Mouse (Mus musculus) liver, embryonic 15.5 days (tissue): ENCODE data around the gene Mettl5. TPM values are rescaled to one million over a fixed set of nuclear protein-coding genes. Genes with fewer than 3 reads are reported as not detected.
"Not testable (repeated sequence)": the region's sequence is repeated elsewhere in the genome, so short reads cannot be mapped to it uniquely, and the experiment has no call there.

Experiments
- ATAC-seq: fragments of 200-750 bp; cut with Nextera tagmentation; 2 replicates; pipeline ENCODE4 v1.8.0; 2017; ENCODE audit warnings: moderate number of reproducible peaks, mild to moderate bottlenecking, moderate library complexity; ENCODE audit not compliant: insufficient read depth
- H3K27ac ChIP-seq: fragments of 300-500 bp; sonication (generic); replicated peaks from 2 replicates; pipeline ENCODE4 v1.5.1; 2015; ENCODE audit warnings: mild to moderate bottlenecking, inconsistent platforms
- H3K27me3 ChIP-seq: fragments of 300-500 bp; sonication (generic); 2 replicates; pipeline ENCODE4 v1.6.1; 2015; ENCODE audit warnings: mild to moderate bottlenecking, inconsistent platforms
- H3K36me3 ChIP-seq: fragments of 300-500 bp; sonication (generic); replicated peaks from 2 replicates; pipeline ENCODE4 v1.6.1; 2015; ENCODE audit warnings: moderate library complexity, mild to moderate bottlenecking, inconsistent platforms
- H3K4me1 ChIP-seq: fragments of 300-500 bp; sonication (generic); replicated peaks from 2 replicates; pipeline ENCODE4 v1.6.1; 2015; ENCODE audit warnings: inconsistent platforms
- H3K4me2 ChIP-seq: fragments of 300-500 bp; sonication (generic); 2 replicates; pipeline ENCODE4 v1.6.1; 2015; ENCODE audit warnings: moderate library complexity, mild to moderate bottlenecking, inconsistent platforms
- H3K4me3 ChIP-seq: fragments of 300-500 bp; sonication (generic); replicated peaks from 2 replicates; pipeline ENCODE4 v1.5.1; 2015; ENCODE audit warnings: mild to moderate bottlenecking, inconsistent platforms
- H3K9ac ChIP-seq: fragments of 300-500 bp; sonication (generic); 2 replicates; pipeline ENCODE4 v1.6.1; 2015; ENCODE audit warnings: moderate library complexity, mild to moderate bottlenecking, inconsistent platforms
- H3K9me3 ChIP-seq: fragments of 300-500 bp; sonication (generic); replicated peaks from 2 replicates; pipeline ENCODE4 v1.6.1; 2016; ENCODE audit warnings: inconsistent platforms
- WGBS: fragments of 180-500 bp; shearing (Covaris S2); methylation state at CpG from one replicate; pipeline ENCODE4 v1.1.7; 2015; ENCODE audit warnings: mixed read lengths; ENCODE audit not compliant: insufficient replicate concordance; 5-methylcytosine and 5-hydroxymethylcytosine counted together
- polyA plus RNA-seq: library from polyadenylated mRNA; unstranded; fragments of >200 nt; fragmentation: Nextera tagmentation; extraction: Ambion mirVana; gene quantifications from 2 replicates; pipeline ENCODE4 v1.2.1, GENCODE M21; 2015

Gene Mettl5
- polyA plus RNA-seq = 24.1 and 29.1 TPM in 2 replicates

DNA sequence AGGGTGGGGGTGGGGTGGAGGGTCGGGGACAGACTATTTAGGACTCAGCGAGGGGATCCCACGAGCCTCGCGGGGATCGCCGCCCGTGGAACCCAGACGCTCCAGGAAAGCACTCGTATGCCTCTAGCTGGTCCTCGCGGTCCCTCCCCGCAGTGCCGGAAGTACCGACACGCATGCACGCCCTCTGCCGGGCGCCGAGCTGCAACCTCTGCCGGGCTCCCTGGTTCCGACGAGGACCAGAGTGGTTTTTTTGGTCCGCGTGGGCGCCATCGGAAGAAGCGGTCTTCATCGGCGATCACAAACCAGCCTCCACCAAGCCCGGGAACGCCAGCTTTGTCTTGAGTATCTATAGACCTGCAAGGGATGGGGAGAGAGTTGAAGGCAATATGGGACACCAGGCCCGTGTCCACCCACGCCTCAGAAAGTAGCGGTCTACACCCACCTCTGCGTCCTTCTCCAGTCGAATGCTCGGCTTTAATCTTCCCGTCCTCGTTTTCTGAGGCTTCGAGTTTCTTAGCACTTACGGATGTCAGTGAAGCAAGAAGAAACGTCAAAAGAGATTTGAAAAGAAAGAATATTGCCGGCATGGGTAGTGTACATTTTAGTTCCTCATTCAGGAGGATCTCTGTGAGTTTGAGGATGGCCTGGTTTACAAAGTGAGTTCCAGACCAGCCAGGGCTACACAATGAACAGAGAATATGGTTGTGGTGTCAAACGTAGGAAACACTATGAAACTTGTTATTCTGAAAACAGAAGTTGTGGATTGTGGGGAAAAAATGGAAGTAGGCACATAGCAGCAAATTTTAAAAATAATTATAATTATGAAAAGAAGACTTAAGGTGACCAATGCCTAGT lies at the start of gene Mettl5:
Gene Mettl5, minus strand, starts transcription at position 165 of the 855 bp plus-strand sequence.
- Histone ChIP-seq H3K4me2 (peak within 1 kb of the TSS; percentile 78), H3K4me3 (peak within 1 kb of the TSS; percentile 82), H3K9me3 (no peaks in the 10 kb centered on the region), H3K4me1 (peaks cover 20% of the 10 kb centered on the region), H3K27me3 (no peaks in the 10 kb centered on the region), H3K36me3 (0 out of 2 replicates have a peak, but pooled peaks cover 3% of the 10 kb centered on the region), H3K27ac (peak within 1 kb of the TSS; percentile 76), H3K9ac (peak within 1 kb of the TSS; percentile 93)
- under 1% methylated on average over 45 of the region's 45 CpGs for whole genome bisulfite sequencing
- ATAC-seq = peak; percentile 98

- no peaks in the 10 kb centered on the region for H3K9me3 ChIP-seq
- peaks cover 34% of the 10 kb centered on the region for H3K36me3 ChIP-seq
- H3K27me3 ChIP-seq = no peaks in the 10 kb centered on the region
- no peak overlapping the region for H3K4me3 ChIP-seq
- peaks cover 12% of the 10 kb centered on the region for H3K4me1 ChIP-seq
- no peak overlapping the region for H3K9ac ChIP-seq
- H3K27ac ChIP-seq = no peak overlapping the region
- H3K4me2 ChIP-seq = peak overlapping the region; percentile 23
- WGBS = 19% methylated on average over 3 of the region's 3 CpGs
- peak; percentile 94 for ATAC-seq
These were observed 39.5 kb upstream of the Mettl5 start for GRCm38 (mm10) chr2:69924943-69925342.

GRCm38 (mm10) chr2:69917301-69917700 lies 31.9 kb upstream of the Mettl5 start:
- peaks cover 29% of the 10 kb centered on the region for H3K36me3 ChIP-seq
- no peak overlapping the region for H3K9ac ChIP-seq

DNA sequence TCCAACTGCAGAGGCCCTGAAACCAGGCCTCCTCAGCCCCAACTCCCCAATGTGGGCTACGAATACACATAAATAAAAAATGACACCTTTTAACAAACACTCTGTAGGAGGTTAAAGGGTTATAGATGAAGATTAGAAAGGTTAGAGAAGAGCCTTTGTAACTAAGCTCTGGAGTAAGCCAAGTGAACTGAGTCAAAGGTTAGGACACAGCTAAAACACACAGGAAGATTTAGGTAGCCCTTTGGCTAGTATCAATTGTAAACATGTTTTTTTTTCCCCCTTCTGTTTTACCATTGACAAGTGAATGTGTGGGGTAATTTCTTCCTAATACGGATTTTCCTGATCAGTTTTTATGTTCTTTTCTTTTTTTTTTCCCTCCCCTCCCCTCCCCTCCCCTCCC lies 27.4 kb upstream of the Mettl5 start:
- Histone ChIP-seq H3K27me3 (no peaks in the 10 kb centered on the region), H3K4me2 (no peak overlapping the region), H3K9me3 (no peaks in the 10 kb centered on the region), H3K36me3 (peaks cover 19% of the 10 kb centered on the region), H3K27ac (no peak overlapping the region), H3K4me3 (no peak overlapping the region), H3K4me1 (no peaks in the 10 kb centered on the region), H3K9ac (no peak overlapping the region)
- WGBS = 59% methylated on average over 2 of the region's 2 CpGs
- ATAC-seq = no peak

More at GRCm38 (mm10) chr2:69917301-69917700, 31.9 kb upstream of the Mettl5 start:
- no peaks in the 10 kb centered on the region for H3K4me1 ChIP-seq
- H3K27ac ChIP-seq = no peak overlapping the region
- no peak overlapping the region for H3K4me2 ChIP-seq
- H3K9me3 ChIP-seq = no peaks in the 10 kb centered on the region
- no peaks in the 10 kb centered on the region for H3K27me3 ChIP-seq
- no peak overlapping the region for H3K4me3 ChIP-seq
- WGBS = 75% methylated on average over 3 of the region's 3 CpGs
- ATAC-seq = no peak

GRCm38 (mm10) chr2:69907394-69907793 lies 22.0 kb upstream of the Mettl5 start:
- 75% methylated on average over 4 of the region's 4 CpGs for WGBS
- not testable (repeated sequence) for H3K9ac ChIP-seq, H3K4me3 ChIP-seq, H3K4me1 ChIP-seq, H3K27me3 ChIP-seq, H3K36me3 ChIP-seq, H3K4me2 ChIP-seq, ATAC-seq, H3K9me3 ChIP-seq, H3K27ac ChIP-seq

DNA sequence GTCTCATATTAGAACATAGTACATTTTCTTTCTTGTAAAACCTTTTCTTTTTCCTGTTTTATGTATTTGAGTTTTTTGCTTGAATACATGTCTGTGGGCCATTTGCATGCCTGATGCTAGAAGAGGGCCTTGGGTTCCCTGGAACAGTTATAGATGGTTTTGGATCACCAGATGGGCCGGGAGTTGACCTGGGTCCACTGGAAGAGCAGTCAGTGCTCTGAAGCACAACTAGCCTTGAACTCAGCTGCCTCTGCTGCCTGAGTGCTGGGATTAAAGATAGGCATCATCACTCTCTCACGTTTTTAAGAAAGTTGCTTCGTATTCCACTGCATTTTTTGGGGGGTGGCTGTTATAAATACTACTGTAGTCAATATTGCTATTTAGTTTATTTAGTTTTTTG lies 18.1 kb upstream of the Mettl5 start:
- 62% methylated on average over 3 of the region's 3 CpGs for whole genome bisulfite sequencing
- Histone ChIP-seq H3K4me2 (no peak overlapping the region), H3K4me1 (peaks cover 11% of the 10 kb centered on the region), H3K27me3 (no peaks in the 10 kb centered on the region), H3K9ac (no peak overlapping the region), H3K9me3 (no peaks in the 10 kb centered on the region), H3K36me3 (peaks cover 4% of the 10 kb centered on the region), H3K27ac (no peak overlapping the region), H3K4me3 (no peak overlapping the region)
- no peak for ATAC-seq

- Histone ChIP-seq H3K27me3 (no peaks in the 10 kb centered on the region), H3K9ac (peak overlapping the region; percentile 93), H3K4me3 (peak overlapping the region; percentile 81), H3K4me2 (peak overlapping the region; percentile 95), H3K36me3 (no peaks in the 10 kb centered on the region; the same call in 1 of the 2 replicates), H3K9me3 (no peaks in the 10 kb centered on the region), H3K27ac (peak overlapping the region; percentile 91), H3K4me1 (peaks cover 36% of the 10 kb centered on the region)
- ATAC-seq = peak; percentile 68
- WGBS = under 1% methylated on average over 55 of the region's 55 CpGs
These were observed 12.5 kb upstream of the Mettl5 start for GRCm38 (mm10) chr2:69897618-69898575.

GRCm38 (mm10) chr2:69897039-69897617 lies 11.7 kb upstream of the Mettl5 start, which contains the start of gene Ubr3:
TSS of gene Ubr3 (plus strand) at chr2:69897246.
- peaks cover 36% of the 10 kb centered on the region for H3K4me1 ChIP-seq
- no peaks in the 10 kb centered on the region for H3K27me3 ChIP-seq
- peak within 1 kb of the TSS; percentile 95 for H3K4me2 ChIP-seq
- H3K36me3 ChIP-seq = no peaks in the 10 kb centered on the region; the same call in 1 of the 2 replicates
- peak; percentile 96 for ATAC-seq
- H3K4me3 ChIP-seq = peak within 1 kb of the TSS; percentile 81
- peak within 1 kb of the TSS; percentile 91 for H3K27ac ChIP-seq
- peak within 1 kb of the TSS; percentile 93 for H3K9ac ChIP-seq
- no peaks in the 10 kb centered on the region for H3K9me3 ChIP-seq
- under 1% methylated on average over 65 of the region's 65 CpGs for WGBS

DNA sequence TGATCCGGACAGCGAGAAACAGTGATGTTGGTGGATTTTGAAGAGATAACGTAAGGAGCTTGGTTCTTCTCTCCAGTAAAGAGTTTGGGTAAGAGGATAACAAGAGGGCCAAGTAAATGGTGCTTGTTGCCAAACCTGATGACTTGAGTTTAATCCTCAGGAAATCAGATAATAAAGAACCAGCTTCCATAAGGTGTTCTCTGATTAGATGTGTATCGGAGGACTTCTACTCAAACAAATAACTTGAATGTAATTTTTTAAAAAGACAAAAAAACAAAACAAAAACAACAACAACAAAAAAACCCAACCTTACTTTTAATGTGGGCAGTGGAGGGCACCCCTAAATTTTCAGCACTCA lies 10.8 kb upstream of the Mettl5 start:
- 34% methylated on average over 4 of the region's 4 CpGs for WGBS
- Histone ChIP-seq H3K27ac (peak overlapping the region; percentile 91), H3K27me3 (no peaks in the 10 kb centered on the region), H3K9me3 (no peaks in the 10 kb centered on the region), H3K4me1 (peaks cover 39% of the 10 kb centered on the region), H3K36me3 (no peaks in the 10 kb centered on the region; the same call in 1 of the 2 replicates), H3K4me3 (no peak overlapping the region), H3K9ac (no peak overlapping the region), H3K4me2 (peak overlapping the region; percentile 95)
- ATAC-seq = no peak

DNA sequence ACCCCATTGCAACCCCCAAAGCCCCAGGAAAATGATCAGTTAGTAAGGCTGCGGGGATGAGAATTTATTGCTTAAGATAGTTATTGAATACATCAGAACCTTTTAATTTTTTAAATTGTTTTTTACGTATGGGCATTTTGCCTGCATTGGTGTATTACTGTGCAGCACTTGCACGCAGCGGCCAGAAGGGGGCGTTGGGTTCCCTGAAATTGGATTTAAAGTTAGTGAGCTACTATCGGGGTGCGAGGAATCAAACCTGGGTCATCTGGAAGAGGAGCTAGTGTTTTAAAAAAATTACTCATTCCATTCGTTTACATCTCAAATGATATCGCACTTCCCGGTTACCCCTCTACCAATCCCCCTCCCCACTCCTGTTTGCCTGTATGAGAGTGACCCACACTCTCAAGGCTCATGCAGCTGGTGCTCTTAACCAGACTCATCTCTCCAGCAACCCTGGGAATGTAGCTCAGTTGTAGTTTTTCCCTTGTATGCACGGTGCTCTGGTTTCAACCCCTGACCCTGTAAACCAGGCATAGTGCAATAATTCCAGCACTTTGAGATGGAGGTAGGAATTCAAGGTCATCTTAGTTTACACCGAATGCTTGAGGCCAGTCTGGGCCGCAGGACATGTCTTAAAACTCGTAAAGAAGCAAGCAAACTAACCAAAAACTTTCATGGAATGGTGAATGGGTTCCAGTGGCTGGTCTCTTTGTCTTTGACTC lies 10.2 kb upstream of the Mettl5 start:
- Histone ChIP-seq H3K4me1 (peaks cover 44% of the 10 kb centered on the region), H3K4me2 (peak overlapping the region; percentile 95; the same call in 1 of the 2 replicates), H3K27me3 (no peaks in the 10 kb centered on the region), H3K4me3 (no peak overlapping the region), H3K27ac (peak overlapping the region; percentile 91), H3K9ac (no peak overlapping the region), H3K36me3 (no peaks in the 10 kb centered on the region; the same call in 1 of the 2 replicates), H3K9me3 (no peaks in the 10 kb centered on the region)
- WGBS = 62% methylated on average over 14 of the region's 14 CpGs
- ATAC-seq = no peak
